Mouse (Mus musculus) ES-Bruce4 (cell line): ENCODE measurements around the gene Ceacam15. TPM values are rescaled to one million over a fixed set of nuclear protein-coding genes. Genes with fewer than 3 reads are reported as not detected.

Experiments used
- H3K27ac ChIP-seq: 2 replicates; pipeline ENCODE4 v1.5.1; 2012; ENCODE audit warnings: low read length, inconsistent platforms; ENCODE audit not compliant: insufficient read depth
- H3K27me3 ChIP-seq: 2 replicates; pipeline ENCODE4 v1.6.1; 2012; ENCODE audit warnings: mild to moderate bottlenecking, low read length, inconsistent platforms; ENCODE audit not compliant: control insufficient read depth, poor library complexity, insufficient read depth, severe bottlenecking
- H3K36me3 ChIP-seq: 2 replicates; pipeline ENCODE4 v1.6.1; 2012; ENCODE audit warnings: inconsistent platforms, mild to moderate bottlenecking, low read length, moderate library complexity; ENCODE audit not compliant: control insufficient read depth, poor library complexity, insufficient read depth, severe bottlenecking
- H3K4me1 ChIP-seq: one replicate; pipeline ENCODE4 v1.8.1; 2011; ENCODE audit warnings: low read length; ENCODE audit not compliant: control insufficient read depth, insufficient read depth
- H3K4me3 ChIP-seq: 2 replicates; pipeline ENCODE4 v1.5.1; 2011; ENCODE audit warnings: low read depth, mild to moderate bottlenecking, low read length
- H3K9ac ChIP-seq: 2 replicates; pipeline ENCODE4 v1.6.1; 2012; ENCODE audit warnings: low read depth, mild to moderate bottlenecking, inconsistent platforms; ENCODE audit not compliant: poor library complexity, severe bottlenecking
- H3K9me3 ChIP-seq: replicated peaks from 2 replicates; pipeline ENCODE4 v1.6.1; 2012; ENCODE audit warnings: mild to moderate bottlenecking, low read length, inconsistent platforms; ENCODE audit not compliant: control insufficient read depth, poor library complexity, insufficient read depth, severe bottlenecking
- CTCF ChIP-seq: IDR thresholded peaks from one replicate; pipeline ENCODE4 v1.8.1; 2011; ENCODE audit warnings: low read depth, low read length
- EP300 ChIP-seq: IDR thresholded peaks from 2 replicates; pipeline ENCODE4 v1.6.1; 2011; ENCODE audit warnings: low read depth, low read length; ENCODE audit not compliant: insufficient read depth
- POLR2A ChIP-seq: IDR thresholded peaks from one replicate; pipeline ENCODE4 v1.8.1; 2011; ENCODE audit warnings: low read length; ENCODE audit not compliant: insufficient read depth
- polyA plus RNA-seq: library from polyadenylated mRNA; stranded (reverse); fragments of >200 nt; gene quantifications from 2 replicates; pipeline ENCODE4 v1.2.4, GENCODE M21; 2011; ENCODE audit warnings: low read depth; ENCODE audit not compliant: missing spikeins, insufficient read depth, insufficient read length

The Ceacam15 gene
- polyA plus RNA-seq, 1 experiment = not detected

- no peak overlapping the region for H3K4me3 ChIP-seq
- no peaks in the 10 kb centered on the region for H3K27me3 ChIP-seq
- peak; percentile 48 for TF ChIP-seq CTCF
- no peak for TF ChIP-seq EP300
- H3K36me3 ChIP-seq = no peaks in the 10 kb centered on the region
- H3K4me1 ChIP-seq = no peaks in the 10 kb centered on the region
- H3K27ac ChIP-seq = no peak overlapping the region
- H3K9me3 ChIP-seq = no peaks in the 10 kb centered on the region
- no peak overlapping the region for H3K9ac ChIP-seq
Observed at GRCm38 (mm10) chr7:16631932-16632331, 43.6 kb downstream of the Ceacam15 start.

DNA sequence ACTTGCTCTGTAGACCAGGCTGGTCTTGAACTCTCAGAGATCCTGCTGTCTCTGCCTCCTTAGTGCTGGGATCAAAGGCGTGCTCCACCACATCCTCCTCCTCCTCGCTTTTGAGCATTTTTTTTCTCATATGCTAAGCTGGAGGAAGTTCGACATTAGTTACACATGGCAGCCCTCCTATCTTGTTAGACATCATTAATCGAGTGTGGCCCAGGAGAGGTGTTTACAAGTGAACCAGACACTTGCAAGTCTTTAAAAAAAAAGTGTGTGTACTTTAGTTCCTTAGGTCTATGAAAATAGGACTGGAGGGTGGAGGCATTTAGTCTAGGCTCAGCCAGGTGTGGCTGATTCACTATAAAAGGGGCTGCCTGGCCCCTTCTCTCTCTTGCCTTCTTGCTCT lies 44.5 kb downstream of the Ceacam15 start:
- Histone ChIP-seq H3K9me3 (no peaks in the 10 kb centered on the region), H3K27me3 (no peaks in the 10 kb centered on the region), H3K36me3 (no peaks in the 10 kb centered on the region), H3K4me3 (no peak overlapping the region), H3K4me1 (no peaks in the 10 kb centered on the region), H3K9ac (no peak overlapping the region), H3K27ac (no peak overlapping the region)
- no peak for TF ChIP-seq POLR2A

- Histone ChIP-seq H3K36me3 (no peaks in the 10 kb centered on the region), H3K4me3 (no peak overlapping the region), H3K9me3 (no peaks in the 10 kb centered on the region), H3K4me1 (no peaks in the 10 kb centered on the region), H3K9ac (no peak overlapping the region), H3K27me3 (no peaks in the 10 kb centered on the region), H3K27ac (no peak overlapping the region)
- TF ChIP-seq CTCF (peak; percentile 68), POLR2A (no peak), EP300 (no peak)
Observed at GRCm38 (mm10) chr7:16629598-16630296, 45.8 kb downstream of the Ceacam15 start.

- H3K9ac ChIP-seq = no peak overlapping the region
- H3K4me3 ChIP-seq = no peak overlapping the region
- no peak overlapping the region for H3K27ac ChIP-seq
- TF ChIP-seq CTCF (peak; percentile 56), EP300 (no peak)
- no peaks in the 10 kb centered on the region for H3K4me1 ChIP-seq
- H3K9me3 ChIP-seq = no peaks in the 10 kb centered on the region
- H3K36me3 ChIP-seq = no peaks in the 10 kb centered on the region
- H3K27me3 ChIP-seq = no peaks in the 10 kb centered on the region
Observed at GRCm38 (mm10) chr7:16628096-16628771, 47.3 kb downstream of the Ceacam15 start.

- H3K4me1 ChIP-seq = no peaks in the 10 kb centered on the region
- no peak overlapping the region for H3K9ac ChIP-seq
- H3K9me3 ChIP-seq = no peaks in the 10 kb centered on the region
- peak; percentile 64; the same call in 1 of the 2 replicates for TF ChIP-seq EP300
- TF ChIP-seq CTCF = no peak
- no peaks in the 10 kb centered on the region for H3K27me3 ChIP-seq
- no peak overlapping the region for H3K4me3 ChIP-seq
- H3K36me3 ChIP-seq = no peaks in the 10 kb centered on the region
- H3K27ac ChIP-seq = no peak overlapping the region
Observed at GRCm38 (mm10) chr7:16623687-16624086, 51.8 kb downstream of the Ceacam15 start.

GRCm38 (mm10) chr7:16623131-16623530 lies 52.4 kb downstream of the Ceacam15 start:
- no peak overlapping the region for H3K4me3 ChIP-seq
- no peaks in the 10 kb centered on the region for H3K36me3 ChIP-seq
- TF ChIP-seq EP300 = no peak
- TF ChIP-seq POLR2A = no peak
- TF ChIP-seq CTCF = no peak
- no peaks in the 10 kb centered on the region for H3K4me1 ChIP-seq
- no peaks in the 10 kb centered on the region for H3K27me3 ChIP-seq
- H3K9me3 ChIP-seq = no peaks in the 10 kb centered on the region
- no peak overlapping the region for H3K27ac ChIP-seq
- H3K9ac ChIP-seq = no peak overlapping the region

Other genes starting within 250 kb of the Ceacam15 start
- gene Tmem160, start 222.9 kb downstream of the Ceacam15 start, polyA plus RNA-seq = 24.3 and 25.4 TPM in 2 replicates
- gene Npas1, start 198.0 kb downstream of the Ceacam15 start, polyA plus RNA-seq = 0.27 and 0.70 TPM in 2 replicates
- gene Arhgap35, start 60.7 kb downstream of the Ceacam15 start, polyA plus RNA-seq = 47.9 and 48.5 TPM in 2 replicates
- gene Ceacam9, start 46.2 kb upstream of the Ceacam15 start, polyA plus RNA-seq = not detected in 2 replicates
- gene Ap2s1, start 62.7 kb upstream of the Ceacam15 start, polyA plus RNA-seq = 88.3 and 91.5 TPM in 2 replicates
- 101 and 108 TPM in 2 replicates for gene Slc1a5, start 105.6 kb upstream of the Ceacam15 start, polyA plus RNA-seq
- gene Strn4, start 140.2 kb upstream of the Ceacam15 start, polyA plus RNA-seq = 53.5 and 55.5 TPM in 2 replicates
- 14.7 and 17.4 TPM in 2 replicates for gene Fkrp, start 141.0 kb upstream of the Ceacam15 start, polyA plus RNA-seq
- gene Prkd2, start 167.2 kb upstream of the Ceacam15 start, polyA plus RNA-seq = 18.4 and 18.5 TPM in 2 replicates
- gene Dact3, start 199.6 kb upstream of the Ceacam15 start, polyA plus RNA-seq = 19.2 and 20.8 TPM in 2 replicates
- 4.5 and 4.6 TPM in 2 replicates for gene Gng8, start 216.1 kb upstream of the Ceacam15 start, polyA plus RNA-seq
- not detected in 2 replicates for gene Ptgir, start 230.8 kb upstream of the Ceacam15 start, polyA plus RNA-seq
- gene Calm3, start 248.4 kb upstream of the Ceacam15 start, polyA plus RNA-seq = 358 and 368 TPM in 2 replicates